Mouse (Mus musculus) stomach, embryonic 14.5 days (tissue): ENCODE measurements around the gene Vkorc1l1. TPM values are rescaled to one million over a fixed set of nuclear protein-coding genes. Genes with fewer than 3 reads are reported as not detected.
A peak's percentile ranks its signal among the peaks of the same experiment; 100 is the strongest.

ENCODE experiments used
- ATAC-seq: fragments of 200-750 bp; cut with Nextera tagmentation; 2 replicates; pipeline ENCODE4 v1.8.0; 2017; ENCODE audit warnings: low read depth, moderate TSS enrichment; ENCODE audit not compliant: insufficient number of reproducible peaks, insufficient read depth, low FRiP score
- H3K27ac ChIP-seq: fragments of 300-500 bp; sonication (generic); 2 replicates; pipeline ENCODE4 v1.5.1; 2014; ENCODE audit warnings: mild to moderate bottlenecking, low read length, moderate library complexity, mixed read lengths
- H3K27me3 ChIP-seq: fragments of 300-500 bp; sonication (generic); 2 replicates; pipeline ENCODE4 v1.6.1; 2014; ENCODE audit warnings: low read length, control low read depth, mixed read lengths; ENCODE audit not compliant: control insufficient read depth, insufficient read depth
- H3K36me3 ChIP-seq: fragments of 300-500 bp; sonication (generic); 2 replicates; pipeline ENCODE4 v1.6.1; 2014; ENCODE audit warnings: mild to moderate bottlenecking, control low read depth, low read length, moderate library complexity, mixed read lengths; ENCODE audit not compliant: control insufficient read depth, insufficient read depth
- H3K4me1 ChIP-seq: fragments of 300-500 bp; sonication (generic); 2 replicates; pipeline ENCODE4 v1.6.1; 2014; ENCODE audit warnings: low read length, control low read depth, mixed read lengths; ENCODE audit not compliant: control insufficient read depth, insufficient read depth
- H3K4me2 ChIP-seq: fragments of 300-500 bp; sonication (generic); replicated peaks from 2 replicates; pipeline ENCODE4 v1.6.1; 2014; ENCODE audit warnings: low read depth, low read length, control low read depth
- H3K4me3 ChIP-seq: fragments of 300-500 bp; sonication (generic); 2 replicates; pipeline ENCODE4 v1.5.1; 2014; ENCODE audit warnings: low read depth, low read length, control low read depth
- H3K9ac ChIP-seq: fragments of 300-500 bp; sonication (generic); replicated peaks from 2 replicates; pipeline ENCODE4 v1.6.1; 2014; ENCODE audit warnings: low read depth, mild to moderate bottlenecking, control low read depth, low read length, moderate library complexity, mixed read lengths
- H3K9me3 ChIP-seq: fragments of 300-500 bp; sonication (generic); 2 replicates; pipeline ENCODE4 v1.6.1; 2016; ENCODE audit warnings: low read depth, low read length, control low read depth; ENCODE audit not compliant: control insufficient read depth
- WGBS: fragments of 180-500 bp; shearing (Covaris S2); extraction: QIAGEN DNeasy Blood & Tissue Kit; methylation state at CpG from one replicate; pipeline ENCODE4 v1.1.7; 2014; 5-methylcytosine and 5-hydroxymethylcytosine counted together
- polyA plus RNA-seq: library from polyadenylated mRNA; unstranded; fragments of >200 nt; fragmentation: Nextera tagmentation; extraction: Ambion mirVana; gene quantifications from 2 replicates; pipeline ENCODE4 v1.2.1, GENCODE M21; 2014

Vkorc1l1 gene
- polyA plus RNA-seq, 1 experiment from 2014 or later, result 16.2 TPM

- H3K9me3 ChIP-seq, result no peaks in the 10 kb centered on the region
- 84% methylated on average over 5 of the region's 5 CpGs for WGBS
- no peak overlapping the region for H3K4me2 ChIP-seq
- peaks cover 8% of the 10 kb centered on the region; the same call in 1 of the 2 replicates for H3K36me3 ChIP-seq
- H3K9ac ChIP-seq, result no peak overlapping the region
- no peaks in the 10 kb centered on the region for H3K4me1 ChIP-seq
- ATAC-seq, result no peak
- no peak overlapping the region for H3K4me3 ChIP-seq
- H3K27ac ChIP-seq, result no peak overlapping the region
- no peaks in the 10 kb centered on the region for H3K27me3 ChIP-seq
Observed at GRCm38 (mm10) chr5:129978608-129979007, 36.8 kb downstream of the Vkorc1l1 start.

- H3K27me3 ChIP-seq, result no peaks in the 10 kb centered on the region
- 54% methylated on average over 3 of the region's 3 CpGs for WGBS
- no peak overlapping the region for H3K9ac ChIP-seq
- H3K4me3 ChIP-seq, result no peak overlapping the region
- no peak overlapping the region for H3K4me2 ChIP-seq
- no peaks in the 10 kb centered on the region for H3K9me3 ChIP-seq
- ATAC-seq, result no peak
- H3K36me3 ChIP-seq, result peaks cover 10% of the 10 kb centered on the region; the same call in 1 of the 2 replicates
- H3K4me1 ChIP-seq, result no peaks in the 10 kb centered on the region
- H3K27ac ChIP-seq, result no peak overlapping the region
Observed at GRCm38 (mm10) chr5:129980216-129980615, 38.4 kb downstream of the Vkorc1l1 start.

- ATAC-seq, result no peak
- Histone ChIP-seq H3K27me3 (no peaks in the 10 kb centered on the region), H3K9me3 (no peaks in the 10 kb centered on the region), H3K4me2 (no peak overlapping the region), H3K4me1 (no peaks in the 10 kb centered on the region), H3K27ac (no peak overlapping the region), H3K4me3 (no peak overlapping the region), H3K9ac (no peak overlapping the region), H3K36me3 (peaks cover 2% of the 10 kb centered on the region)
- 83% methylated on average over 13 of the region's 13 CpGs for WGBS
Observed at GRCm38 (mm10) chr5:129989376-129989775, 47.6 kb downstream of the Vkorc1l1 start.

GRCm38 (mm10) chr5:129991898-129992297, 50.1 kb downstream of the Vkorc1l1 start:
- H3K9ac ChIP-seq, result no peak overlapping the region
- H3K27ac ChIP-seq, result no peak overlapping the region
- peak; percentile 65; the same call in 1 of the 2 replicates for ATAC-seq
- H3K4me2 ChIP-seq, result no peak overlapping the region
- WGBS, result 90% methylated on average over 5 of the region's 5 CpGs
- no peak overlapping the region for H3K4me3 ChIP-seq
- H3K4me1 ChIP-seq, result no peaks in the 10 kb centered on the region
- H3K36me3 ChIP-seq, result peaks cover 5% of the 10 kb centered on the region
- H3K27me3 ChIP-seq, result no peaks in the 10 kb centered on the region
- no peaks in the 10 kb centered on the region for H3K9me3 ChIP-seq

- Histone ChIP-seq H3K36me3 (peaks cover 12% of the 10 kb centered on the region), H3K4me2 (no peak overlapping the region), H3K4me1 (no peaks in the 10 kb centered on the region), H3K27me3 (no peaks in the 10 kb centered on the region), H3K9me3 (no peaks in the 10 kb centered on the region), H3K4me3 (no peak overlapping the region), H3K27ac (no peak overlapping the region), H3K9ac (no peak overlapping the region)
- no peak for ATAC-seq
- WGBS, result 92% methylated on average over 14 of the region's 14 CpGs
Observed at GRCm38 (mm10) chr5:129993374-129993773, 51.6 kb downstream of the Vkorc1l1 start.

GRCm38 (mm10) chr5:129994989-129995388, 53.2 kb downstream of the Vkorc1l1 start:
- Histone ChIP-seq H3K9me3 (no peaks in the 10 kb centered on the region), H3K4me2 (no peak overlapping the region), H3K27ac (no peak overlapping the region), H3K27me3 (no peaks in the 10 kb centered on the region), H3K9ac (no peak overlapping the region), H3K4me3 (no peak overlapping the region), H3K4me1 (no peaks in the 10 kb centered on the region), H3K36me3 (peaks cover 10% of the 10 kb centered on the region; the same call in 1 of the 2 replicates)
- 93% methylated on average over 7 of the region's 7 CpGs for WGBS
- ATAC-seq, result no peak

- H3K9ac ChIP-seq, result no peak overlapping the region
- ATAC-seq, result no peak
- no peaks in the 10 kb centered on the region for H3K9me3 ChIP-seq
- no peaks in the 10 kb centered on the region for H3K27me3 ChIP-seq
- no peak overlapping the region for H3K4me2 ChIP-seq
- WGBS, result 65% methylated on average over 19 of the region's 19 CpGs
- H3K27ac ChIP-seq, result no peak overlapping the region
- no peaks in the 10 kb centered on the region for H3K4me1 ChIP-seq
- peaks cover 10% of the 10 kb centered on the region; the same call in 1 of the 2 replicates for H3K36me3 ChIP-seq
- no peak overlapping the region for H3K4me3 ChIP-seq
Observed at GRCm38 (mm10) chr5:129997700-129998099, 55.9 kb downstream of the Vkorc1l1 start.

GRCm38 (mm10) chr5:129999097-129999496, 57.3 kb downstream of the Vkorc1l1 start:
- peaks cover 10% of the 10 kb centered on the region; the same call in 1 of the 2 replicates for H3K36me3 ChIP-seq
- H3K27me3 ChIP-seq, result no peaks in the 10 kb centered on the region
- H3K9me3 ChIP-seq, result no peaks in the 10 kb centered on the region
- no peak overlapping the region for H3K4me3 ChIP-seq
- H3K4me1 ChIP-seq, result peaks cover 4% of the 10 kb centered on the region; the same call in 1 of the 2 replicates
- no peak overlapping the region for H3K27ac ChIP-seq
- ATAC-seq, result no peak
- 38% methylated on average over 4 of the region's 4 CpGs for WGBS
- H3K4me2 ChIP-seq, result no peak overlapping the region
- no peak overlapping the region for H3K9ac ChIP-seq

GRCm38 (mm10) chr5:130000735-130001134, 59.0 kb downstream of the Vkorc1l1 start:
- H3K36me3 ChIP-seq, result peaks cover 10% of the 10 kb centered on the region; the same call in 1 of the 2 replicates
- H3K4me2 ChIP-seq, result no peak overlapping the region
- peaks cover 4% of the 10 kb centered on the region; the same call in 1 of the 2 replicates for H3K4me1 ChIP-seq
- WGBS, result 90% methylated on average over 12 of the region's 12 CpGs
- H3K4me3 ChIP-seq, result no peak overlapping the region
- H3K27me3 ChIP-seq, result no peaks in the 10 kb centered on the region
- no peak overlapping the region for H3K9ac ChIP-seq
- no peak for ATAC-seq
- no peaks in the 10 kb centered on the region; the same call in 1 of the 2 replicates for H3K9me3 ChIP-seq
- no peak overlapping the region for H3K27ac ChIP-seq
